Mouse (Mus musculus) hindbrain, embryonic 15.5 days (tissue): ENCODE measurements around the gene Macrod2. TPM values are rescaled to one million over a fixed set of nuclear protein-coding genes. Genes with fewer than 3 reads are reported as not detected.

ENCODE experiments used
- ATAC-seq: fragments of 200-750 bp; cut with Nextera tagmentation; 2 replicates; pipeline ENCODE4 v1.8.0; 2017; ENCODE audit warnings: low read depth, moderate number of reproducible peaks, moderate TSS enrichment; ENCODE audit not compliant: low FRiP score
- H3K27ac ChIP-seq: fragments of 300-500 bp; sonication (generic); replicated peaks from 2 replicates; pipeline ENCODE4 v1.5.1; 2015; ENCODE audit warnings: mild to moderate bottlenecking, inconsistent platforms
- H3K27me3 ChIP-seq: fragments of 300-500 bp; sonication (generic); 2 replicates; pipeline ENCODE4 v1.6.1; 2015; ENCODE audit warnings: control low read depth, inconsistent platforms
- H3K36me3 ChIP-seq: fragments of 300-500 bp; sonication (generic); 2 replicates; pipeline ENCODE4 v1.6.1; 2015; ENCODE audit warnings: control low read depth, inconsistent platforms
- H3K4me1 ChIP-seq: fragments of 300-500 bp; sonication (generic); replicated peaks from 2 replicates; pipeline ENCODE4 v1.6.1; 2015; ENCODE audit warnings: control low read depth, inconsistent platforms
- H3K4me2 ChIP-seq: fragments of 300-500 bp; sonication (generic); 2 replicates; pipeline ENCODE4 v1.6.1; 2015; ENCODE audit warnings: moderate library complexity, mild to moderate bottlenecking, inconsistent platforms
- H3K4me3 ChIP-seq: fragments of 300-500 bp; sonication (generic); 2 replicates; pipeline ENCODE4 v1.5.1; 2015; ENCODE audit warnings: mild to moderate bottlenecking, inconsistent platforms
- H3K9ac ChIP-seq: fragments of 300-500 bp; sonication (generic); 2 replicates; pipeline ENCODE4 v1.6.1; 2015; ENCODE audit warnings: inconsistent platforms
- H3K9me3 ChIP-seq: fragments of 300-500 bp; sonication (generic); 2 replicates; pipeline ENCODE4 v1.6.1; 2016; ENCODE audit warnings: control low read depth, inconsistent platforms
- WGBS: fragments of 180-500 bp; shearing (Covaris S2); methylation state at CpG from one replicate; pipeline ENCODE4 v1.1.7; 2015; 5-methylcytosine and 5-hydroxymethylcytosine counted together
- polyA plus RNA-seq: library from polyadenylated mRNA; unstranded; fragments of >200 nt; fragmentation: Nextera tagmentation; extraction: Ambion mirVana; gene quantifications from 2 replicates; pipeline ENCODE4 v1.2.1, GENCODE M21; 2015

Macrod2 gene
- polyA plus RNA-seq, 1 experiment from 2014 or later: 78.6 TPM

DNA sequence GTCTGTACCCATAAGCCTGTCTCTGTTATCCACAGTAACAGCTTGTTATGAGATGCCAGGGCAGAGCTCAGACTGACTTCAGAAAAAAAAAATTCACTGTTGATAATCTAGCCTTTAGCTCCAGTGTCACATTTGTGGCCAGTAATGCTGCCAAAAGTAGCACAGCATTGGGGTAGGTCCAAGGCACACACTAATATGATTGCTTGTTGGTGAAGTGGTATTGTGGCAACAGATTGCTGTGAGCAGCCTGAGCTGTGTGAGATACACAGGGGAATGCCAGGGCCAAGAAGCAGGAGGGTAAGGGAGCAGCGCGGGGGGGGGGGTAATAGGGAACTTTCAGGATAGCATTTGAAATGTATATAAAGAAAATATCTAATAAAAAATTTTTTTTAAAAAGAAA is 1985.5 kb downstream of the Macrod2 start:
- 72% methylated on average over 2 of the region's 2 CpGs for WGBS
- H3K9me3 ChIP-seq: no peaks in the 10 kb centered on the region
- H3K4me3 ChIP-seq: no peak overlapping the region
- H3K36me3 ChIP-seq: no peaks in the 10 kb centered on the region
- no peak for ATAC-seq
- no peaks in the 10 kb centered on the region for H3K4me1 ChIP-seq
- H3K27me3 ChIP-seq: no peaks in the 10 kb centered on the region
- H3K4me2 ChIP-seq: no peak overlapping the region
- no peak overlapping the region for H3K9ac ChIP-seq
- no peak overlapping the region for H3K27ac ChIP-seq

DNA sequence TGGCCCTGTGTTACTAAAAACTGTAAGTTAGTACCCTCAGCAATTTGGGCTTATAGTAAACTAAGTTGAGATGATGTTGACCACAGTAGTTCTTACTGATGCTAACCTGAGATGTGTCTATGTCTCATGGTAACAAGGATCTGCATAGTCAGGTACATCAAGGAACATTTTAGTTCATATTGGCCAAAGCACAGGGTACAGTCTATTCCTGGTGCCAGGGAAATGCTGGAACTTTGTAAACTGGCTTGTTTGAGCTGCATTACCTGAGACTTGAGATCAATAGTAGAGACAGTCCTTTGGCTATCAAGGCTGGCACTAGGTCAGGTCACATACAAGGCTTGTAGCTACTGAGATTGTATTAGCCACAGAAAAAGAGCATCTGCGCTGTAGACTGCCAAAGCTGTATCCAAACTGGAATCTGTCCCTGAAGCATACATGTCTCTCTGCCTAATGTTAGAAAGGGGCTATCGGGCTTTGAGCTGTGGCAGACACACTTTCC is 1986.0 kb downstream of the Macrod2 start:
- Histone ChIP-seq H3K36me3 (no peaks in the 10 kb centered on the region), H3K4me3 (no peak overlapping the region), H3K27me3 (no peaks in the 10 kb centered on the region), H3K4me2 (no peak overlapping the region), H3K27ac (no peak overlapping the region), H3K9me3 (no peaks in the 10 kb centered on the region), H3K9ac (no peak overlapping the region), H3K4me1 (no peaks in the 10 kb centered on the region)
- WGBS: 88% methylated on average over 2 of the region's 2 CpGs
- ATAC-seq: no peak

DNA sequence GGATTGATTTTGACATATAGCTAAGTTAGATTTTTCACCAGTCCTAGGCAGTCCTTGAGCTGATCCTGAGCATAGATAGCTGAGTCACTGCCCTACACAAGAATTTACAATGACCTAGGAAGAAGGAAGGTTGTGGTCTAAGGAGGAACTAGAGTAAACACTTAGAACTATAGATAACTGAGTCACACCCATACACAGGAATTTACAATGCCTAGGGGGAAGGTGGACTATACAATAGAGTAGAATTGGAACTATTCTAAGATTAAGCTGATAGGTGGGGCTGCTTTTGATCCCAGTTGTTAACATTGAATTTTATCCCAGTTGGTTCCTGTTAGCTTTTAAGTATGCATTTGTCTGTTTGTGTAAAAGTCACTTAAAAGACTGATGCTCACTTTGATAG is 1998.4 kb downstream of the Macrod2 start:
- Histone ChIP-seq H3K9ac (no peak overlapping the region), H3K4me1 (no peaks in the 10 kb centered on the region), H3K27me3 (no peaks in the 10 kb centered on the region), H3K36me3 (no peaks in the 10 kb centered on the region), H3K9me3 (0 out of 2 replicates have a peak, but pooled peaks cover 3% of the 10 kb centered on the region), H3K27ac (no peak overlapping the region), H3K4me2 (no peak overlapping the region), H3K4me3 (no peak overlapping the region)
- no peak for ATAC-seq

DNA sequence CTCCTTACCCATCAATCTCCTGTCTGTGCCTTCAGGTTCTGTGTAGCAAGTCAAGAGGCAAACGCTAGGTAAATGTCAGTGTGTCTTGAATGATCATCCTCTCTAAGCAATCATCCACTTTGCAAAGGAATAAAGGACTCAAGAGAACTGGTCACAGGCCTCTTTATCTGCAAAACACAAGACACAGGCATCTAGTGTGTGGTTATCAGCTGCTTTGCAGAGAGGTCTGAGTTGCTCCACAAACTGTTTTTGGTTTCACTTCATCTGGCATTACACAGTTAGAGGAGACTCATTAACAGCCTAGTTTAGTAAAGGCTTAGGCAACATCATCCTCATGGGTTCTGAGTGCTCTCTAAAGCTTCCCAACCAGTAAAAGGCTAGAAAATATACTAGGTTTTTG is 2004.4 kb downstream of the Macrod2 start:
- H3K4me1 ChIP-seq: no peaks in the 10 kb centered on the region
- no peaks in the 10 kb centered on the region for H3K36me3 ChIP-seq
- H3K9ac ChIP-seq: no peak overlapping the region
- 0 out of 2 replicates have a peak, but pooled peaks cover under 1% of the 10 kb centered on the region for H3K9me3 ChIP-seq
- H3K27me3 ChIP-seq: no peaks in the 10 kb centered on the region
- WGBS: 45% methylated on average over 1 of the region's 1 CpGs
- no peak for ATAC-seq
- no peak overlapping the region for H3K4me3 ChIP-seq
- no peak overlapping the region for H3K27ac ChIP-seq
- no peak overlapping the region for H3K4me2 ChIP-seq

DNA sequence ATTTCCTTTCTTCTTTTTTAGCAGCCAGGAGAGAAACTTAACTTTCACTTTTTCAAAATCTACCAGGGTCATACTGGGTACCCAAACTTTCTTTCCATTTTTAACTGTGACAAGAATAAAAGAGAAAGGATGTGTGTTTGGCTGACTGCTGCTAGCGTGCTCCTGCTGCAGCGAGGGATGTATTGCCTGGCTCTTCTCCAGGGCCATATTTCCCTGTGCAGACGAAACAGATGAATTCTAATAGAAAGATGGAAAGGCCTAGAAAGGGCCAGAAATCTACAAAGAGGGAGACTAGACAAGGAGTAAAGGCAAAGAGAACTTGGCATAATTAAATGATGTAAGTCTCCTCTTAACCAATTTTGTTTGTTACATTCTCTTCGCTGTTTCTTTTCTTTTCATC is 2005.7 kb downstream of the Macrod2 start:
- 70% methylated on average over 4 of the region's 4 CpGs for WGBS
- ATAC-seq: no peak
- H3K27ac ChIP-seq: no peak overlapping the region; the same call in 1 of the 2 replicates

DNA sequence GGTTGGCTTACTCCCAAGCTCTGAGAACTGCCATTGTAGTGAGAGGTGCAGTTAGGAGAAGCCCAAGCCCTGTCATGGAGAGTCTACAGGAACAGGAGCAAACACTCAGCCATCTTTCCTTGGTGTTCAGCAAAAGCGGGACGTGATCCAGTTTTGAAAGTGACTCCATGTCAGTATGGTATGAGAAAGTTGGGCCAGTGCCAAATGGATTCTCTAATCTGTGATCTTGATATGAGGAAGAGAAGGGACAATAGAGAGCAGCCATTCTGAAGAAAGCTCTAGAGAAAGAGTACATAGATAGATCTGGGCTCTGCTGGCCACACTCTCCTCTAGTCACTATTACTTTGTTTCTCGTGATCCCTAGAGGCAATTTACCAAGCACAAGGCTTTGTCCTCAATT is 2006.2 kb downstream of the Macrod2 start:
- Histone ChIP-seq H3K9me3 (no peaks in the 10 kb centered on the region), H3K27ac (no peak overlapping the region), H3K9ac (no peak overlapping the region), H3K36me3 (no peaks in the 10 kb centered on the region), H3K4me1 (no peaks in the 10 kb centered on the region; the same call in 1 of the 2 replicates), H3K4me3 (no peak overlapping the region), H3K27me3 (no peaks in the 10 kb centered on the region), H3K4me2 (no peak overlapping the region)
- ATAC-seq: no peak
- 70% methylated on average over 3 of the region's 3 CpGs for WGBS

More for the DNA sequence above, 2005.7 kb downstream of the Macrod2 start:
- H3K27me3 ChIP-seq: no peaks in the 10 kb centered on the region
- H3K9ac ChIP-seq: no peak overlapping the region
- H3K4me3 ChIP-seq: no peak overlapping the region
- H3K4me1 ChIP-seq: no peaks in the 10 kb centered on the region; the same call in 1 of the 2 replicates
- no peak overlapping the region for H3K4me2 ChIP-seq
- no peaks in the 10 kb centered on the region for H3K36me3 ChIP-seq
- no peaks in the 10 kb centered on the region for H3K9me3 ChIP-seq

DNA sequence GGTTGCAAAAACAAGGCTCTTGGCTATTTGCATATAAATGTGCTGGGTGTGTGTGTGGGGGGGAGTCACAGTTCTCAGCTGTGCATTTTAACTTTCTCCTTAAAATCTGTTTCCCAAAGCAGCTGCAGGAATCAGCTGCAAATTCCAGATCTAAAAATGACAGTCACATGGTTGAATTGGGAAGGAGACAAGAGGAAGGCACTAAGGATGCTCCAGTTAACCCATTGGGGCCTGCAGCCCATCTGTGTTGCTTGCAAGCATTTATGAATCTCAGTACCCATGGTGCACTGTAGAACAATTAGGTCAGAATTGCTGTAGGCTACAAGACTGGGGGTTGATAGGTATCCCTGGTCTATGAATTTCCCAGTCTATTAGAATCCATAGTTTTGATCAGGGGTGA is 2008.3 kb downstream of the Macrod2 start:
- Histone ChIP-seq H3K36me3 (no peaks in the 10 kb centered on the region), H3K27me3 (no peaks in the 10 kb centered on the region), H3K4me2 (no peak overlapping the region), H3K4me3 (no peak overlapping the region), H3K27ac (no peak overlapping the region), H3K9me3 (no peaks in the 10 kb centered on the region), H3K9ac (no peak overlapping the region), H3K4me1 (no peaks in the 10 kb centered on the region; the same call in 1 of the 2 replicates)
- ATAC-seq: no peak

DNA sequence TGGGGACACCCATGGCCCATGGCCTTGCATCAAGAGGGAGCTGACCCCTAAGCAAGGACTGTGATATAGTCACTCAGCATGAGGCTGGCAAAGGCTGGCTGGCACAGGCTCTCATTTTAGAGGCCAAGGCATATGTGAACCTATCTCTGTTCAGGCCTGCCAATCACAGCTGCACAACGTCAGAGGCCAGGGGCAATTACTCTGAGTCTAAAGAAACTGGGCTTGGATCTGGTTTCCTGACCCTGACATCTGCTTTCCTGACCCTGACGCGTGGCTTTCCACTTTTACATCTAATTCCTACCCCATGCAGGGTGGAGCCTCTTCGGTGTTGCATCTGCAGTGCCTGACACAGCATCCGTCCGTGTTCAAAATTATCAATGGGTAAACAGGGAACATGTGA is 2009.2 kb downstream of the Macrod2 start:
- Histone ChIP-seq H3K9me3 (no peaks in the 10 kb centered on the region), H3K9ac (no peak overlapping the region), H3K4me1 (no peaks in the 10 kb centered on the region; the same call in 1 of the 2 replicates), H3K36me3 (no peaks in the 10 kb centered on the region), H3K4me2 (no peak overlapping the region), H3K4me3 (no peak overlapping the region), H3K27ac (no peak overlapping the region), H3K27me3 (no peaks in the 10 kb centered on the region)
- 48% methylated on average over 6 of the region's 6 CpGs for whole genome bisulfite sequencing
- ATAC-seq: peak; percentile 55; the same call in 1 of the 2 replicates

DNA sequence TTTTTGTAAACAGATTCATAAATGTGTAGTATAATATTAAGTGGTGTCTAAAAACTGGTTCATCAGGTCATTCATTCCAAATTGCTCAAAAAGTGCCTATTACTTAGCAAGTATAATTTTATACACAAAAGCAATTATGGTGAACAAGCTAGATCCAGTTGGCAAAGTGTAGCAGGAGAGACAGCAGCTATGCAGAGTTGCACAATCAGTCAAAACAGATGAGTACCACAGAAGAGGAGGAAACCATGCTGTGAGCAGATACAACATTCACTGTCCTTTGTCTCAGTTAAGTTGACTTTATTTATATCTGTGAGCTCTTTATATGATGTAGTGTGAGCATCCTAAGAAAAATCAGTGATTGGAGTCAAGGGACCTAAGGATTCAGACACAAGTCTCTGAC is 2012.2 kb downstream of the Macrod2 start:
- no peaks in the 10 kb centered on the region; the same call in 1 of the 2 replicates for H3K4me1 ChIP-seq
- no peak overlapping the region for H3K27ac ChIP-seq
- no peak overlapping the region for H3K4me3 ChIP-seq
- no peaks in the 10 kb centered on the region for H3K27me3 ChIP-seq
- no peaks in the 10 kb centered on the region for H3K9me3 ChIP-seq
- ATAC-seq: no peak
- no peaks in the 10 kb centered on the region for H3K36me3 ChIP-seq
- H3K4me2 ChIP-seq: no peak overlapping the region
- H3K9ac ChIP-seq: no peak overlapping the region

DNA sequence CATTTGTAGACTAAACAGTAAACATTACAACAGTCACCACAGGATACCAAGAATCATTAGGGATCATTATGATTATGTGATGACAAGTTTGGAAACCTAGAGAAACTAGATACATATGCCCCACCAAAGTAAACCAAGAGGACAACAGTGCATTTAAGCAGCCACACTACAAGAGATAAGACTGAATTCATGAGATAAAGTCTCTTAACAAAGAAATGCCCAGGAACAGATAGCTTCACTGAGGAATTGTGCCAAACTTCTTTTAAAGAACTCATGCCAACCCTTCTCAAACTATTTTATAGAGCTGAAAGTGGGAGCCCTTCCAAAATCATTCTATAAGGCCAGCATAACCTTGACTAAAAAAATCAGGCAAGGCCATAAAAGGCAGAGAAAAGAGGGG is 2015.0 kb downstream of the Macrod2 start:
- H3K4me2 ChIP-seq: no peak overlapping the region
- H3K4me3 ChIP-seq: no peak overlapping the region
- no peak overlapping the region for H3K9ac ChIP-seq
- no peaks in the 10 kb centered on the region for H3K36me3 ChIP-seq
- H3K4me1 ChIP-seq: no peaks in the 10 kb centered on the region; the same call in 1 of the 2 replicates
- H3K27ac ChIP-seq: no peak overlapping the region
- ATAC-seq: no peak
- H3K27me3 ChIP-seq: no peaks in the 10 kb centered on the region
- H3K9me3 ChIP-seq: no peaks in the 10 kb centered on the region

DNA sequence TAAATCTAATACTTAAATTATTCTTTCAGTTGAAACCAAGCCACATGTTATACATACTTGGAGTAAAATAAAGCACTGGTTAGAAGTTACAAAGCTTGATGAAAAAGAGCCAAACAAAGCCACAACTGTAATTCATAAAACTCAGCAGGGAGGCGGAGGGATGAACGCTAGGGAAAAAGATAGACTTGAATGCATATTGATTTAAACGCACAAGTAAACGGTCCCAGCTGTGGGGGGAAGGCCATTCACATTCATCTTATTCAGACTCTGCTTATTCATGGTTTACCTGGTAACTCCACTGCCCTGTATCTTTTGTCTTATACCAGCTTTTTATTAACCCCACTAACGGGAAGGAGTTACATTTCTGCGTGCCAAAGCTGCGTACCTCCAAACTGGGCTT is 2038.0 kb downstream of the Macrod2 start:
- no peak for ATAC-seq
- H3K4me3 ChIP-seq: no peak overlapping the region
- no peaks in the 10 kb centered on the region for H3K27me3 ChIP-seq
- peaks cover 4% of the 10 kb centered on the region; the same call in 1 of the 2 replicates for H3K4me1 ChIP-seq
- no peak overlapping the region for H3K9ac ChIP-seq
- no peak overlapping the region for H3K4me2 ChIP-seq
- H3K27ac ChIP-seq: no peak overlapping the region
- WGBS: 58% methylated on average over 7 of the region's 7 CpGs
- no peaks in the 10 kb centered on the region for H3K9me3 ChIP-seq
- no peaks in the 10 kb centered on the region for H3K36me3 ChIP-seq

DNA sequence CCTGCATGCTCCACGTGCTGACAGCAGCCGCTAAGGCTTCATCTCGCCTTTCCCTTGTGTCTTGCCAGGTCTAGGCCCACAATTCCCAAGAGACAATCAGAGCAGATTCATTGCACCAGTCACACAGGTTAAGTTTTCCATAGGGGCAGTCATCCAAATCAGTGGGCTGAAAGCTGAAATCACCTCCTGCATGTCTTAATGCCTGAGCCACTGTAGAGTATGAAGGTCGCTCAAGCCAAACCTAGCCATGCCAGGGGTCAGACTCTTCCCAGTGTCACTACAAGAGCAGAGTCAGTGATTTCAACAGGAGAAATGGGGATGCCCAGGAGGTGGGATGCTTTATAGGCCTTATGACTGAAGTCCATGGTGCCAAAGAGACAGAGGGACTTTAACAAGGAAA is 2039.6 kb downstream of the Macrod2 start:
- H3K4me3 ChIP-seq: no peak overlapping the region
- no peaks in the 10 kb centered on the region for H3K9me3 ChIP-seq
- H3K4me2 ChIP-seq: no peak overlapping the region
- ATAC-seq: no peak
- no peak overlapping the region for H3K9ac ChIP-seq
- no peaks in the 10 kb centered on the region for H3K27me3 ChIP-seq
- WGBS: 90% methylated on average over 4 of the region's 4 CpGs
- H3K36me3 ChIP-seq: no peaks in the 10 kb centered on the region
- no peak overlapping the region for H3K27ac ChIP-seq
- H3K4me1 ChIP-seq: peaks cover 7% of the 10 kb centered on the region; the same call in 1 of the 2 replicates
